Mouse (Mus musculus) megakaryocyte, embryonic 14.5 days (primary cell): ENCODE measurements around the gene Lonp2. TPM values are rescaled to one million over a fixed set of nuclear protein-coding genes. Genes with fewer than 3 reads are reported as not detected.

ENCODE experiments used
- H3K27me3 ChIP-seq: replicated peaks from 2 replicates; pipeline ENCODE3; 2012; ENCODE audit warnings: inconsistent platforms
- H3K36me3 ChIP-seq: replicated peaks from 2 replicates; pipeline ENCODE3; 2012; ENCODE audit warnings: low read length, inconsistent platforms, mixed read lengths
- H3K4me1 ChIP-seq: 2 replicates; pipeline ENCODE4 v1.6.1; 2012; ENCODE audit warnings: inconsistent platforms
- H3K4me3 ChIP-seq: replicated peaks from 2 replicates; pipeline ENCODE3; 2012; ENCODE audit warnings: moderate library complexity, mild to moderate bottlenecking, inconsistent platforms
- H3K9me3 ChIP-seq: 2 replicates; pipeline ENCODE4 v1.6.1; 2012; ENCODE audit warnings: inconsistent platforms
- FLI1 ChIP-seq: IDR thresholded peaks from 2 replicates; pipeline ENCODE4 v1.6.1; 2012; ENCODE audit warnings: low read length, inconsistent platforms, mixed read lengths
- GATA1 ChIP-seq: IDR thresholded peaks from 3 replicates; pipeline ENCODE4 v1.6.1; 2012; ENCODE audit warnings: mixed read lengths, low read length, inconsistent platforms, borderline replicate concordance
- polyA plus RNA-seq: library from polyadenylated mRNA; stranded (reverse); fragments of >175 nt; gene quantifications from 2 replicates; pipeline ENCODE4 v1.2.3, GENCODE M21; 2012; ENCODE audit warnings: low replicate concordance; ENCODE audit not compliant: insufficient read depth

Gene Lonp2
- polyA plus RNA-seq, 1 experiment: 14.9 TPM

GRCm38 (mm10) chr8:86720756-86721459 lies 97.1 kb downstream of the Lonp2 start:
- Histone ChIP-seq H3K9me3 (no peaks in the 10 kb centered on the region), H3K36me3 (peaks cover 73% of the 10 kb centered on the region), H3K27me3 (no peaks in the 10 kb centered on the region), H3K4me1 (peaks cover 16% of the 10 kb centered on the region; the same call in 1 of the 2 replicates), H3K4me3 (no peak overlapping the region)
- TF ChIP-seq FLI1: no peak
- no peak for TF ChIP-seq GATA1

- H3K27me3 ChIP-seq: no peaks in the 10 kb centered on the region
- H3K36me3 ChIP-seq: peaks cover 70% of the 10 kb centered on the region
- TF ChIP-seq FLI1: no peak
- no peak for TF ChIP-seq GATA1
- no peaks in the 10 kb centered on the region for H3K9me3 ChIP-seq
- H3K4me1 ChIP-seq: peaks cover 16% of the 10 kb centered on the region; the same call in 1 of the 2 replicates
- no peak overlapping the region for H3K4me3 ChIP-seq
Measured at GRCm38 (mm10) chr8:86721490-86721889, 97.6 kb downstream of the Lonp2 start.

- Histone ChIP-seq H3K4me3 (no peak overlapping the region), H3K36me3 (peaks cover 38% of the 10 kb centered on the region), H3K27me3 (no peaks in the 10 kb centered on the region), H3K9me3 (no peaks in the 10 kb centered on the region), H3K4me1 (peaks cover 34% of the 10 kb centered on the region)
- TF ChIP-seq FLI1 (no peak), GATA1 (no peak)
Measured at GRCm38 (mm10) chr8:86726959-86727358, 103.1 kb downstream of the Lonp2 start.

- Histone ChIP-seq H3K36me3 (peaks cover 28% of the 10 kb centered on the region), H3K27me3 (no peaks in the 10 kb centered on the region), H3K4me3 (no peak overlapping the region), H3K9me3 (no peaks in the 10 kb centered on the region), H3K4me1 (peaks cover 36% of the 10 kb centered on the region)
- TF ChIP-seq GATA1 (no peak), FLI1 (no peak)
Measured at GRCm38 (mm10) chr8:86728224-86728950, 104.5 kb downstream of the Lonp2 start.

- peaks cover 50% of the 10 kb centered on the region for H3K4me1 ChIP-seq
- no peak overlapping the region for H3K4me3 ChIP-seq
- H3K36me3 ChIP-seq: peaks cover 24% of the 10 kb centered on the region
- H3K9me3 ChIP-seq: no peaks in the 10 kb centered on the region
- no peaks in the 10 kb centered on the region for H3K27me3 ChIP-seq
- TF ChIP-seq GATA1 (no peak), FLI1 (no peak)
Measured at GRCm38 (mm10) chr8:86730303-86730702, 106.5 kb downstream of the Lonp2 start.

- H3K4me3 ChIP-seq: no peak overlapping the region
- H3K9me3 ChIP-seq: no peaks in the 10 kb centered on the region
- no peaks in the 10 kb centered on the region for H3K27me3 ChIP-seq
- H3K36me3 ChIP-seq: peaks cover 24% of the 10 kb centered on the region
- no peak for TF ChIP-seq GATA1
- TF ChIP-seq FLI1: no peak
- H3K4me1 ChIP-seq: peaks cover 56% of the 10 kb centered on the region
Measured at GRCm38 (mm10) chr8:86730860-86731259, 107.0 kb downstream of the Lonp2 start.

GRCm38 (mm10) chr8:86734171-86734570 lies 110.3 kb downstream of the Lonp2 start:
- Histone ChIP-seq H3K4me1 (peaks cover 64% of the 10 kb centered on the region), H3K36me3 (peaks cover 7% of the 10 kb centered on the region), H3K9me3 (no peaks in the 10 kb centered on the region), H3K4me3 (no peak overlapping the region), H3K27me3 (no peaks in the 10 kb centered on the region)
- TF ChIP-seq FLI1: no peak
- TF ChIP-seq GATA1: no peak

- no peaks in the 10 kb centered on the region for H3K27me3 ChIP-seq
- peaks cover 68% of the 10 kb centered on the region for H3K4me1 ChIP-seq
- no peaks in the 10 kb centered on the region for H3K9me3 ChIP-seq
- H3K36me3 ChIP-seq: peaks cover 8% of the 10 kb centered on the region
- no peak overlapping the region for H3K4me3 ChIP-seq
- TF ChIP-seq GATA1 (no peak), FLI1 (no peak)
Measured at GRCm38 (mm10) chr8:86734954-86735353, 111.1 kb downstream of the Lonp2 start.

- no peaks in the 10 kb centered on the region for H3K27me3 ChIP-seq
- peaks cover 69% of the 10 kb centered on the region for H3K4me1 ChIP-seq
- peak overlapping the region; percentile 81 for H3K4me3 ChIP-seq
- H3K9me3 ChIP-seq: no peaks in the 10 kb centered on the region
- TF ChIP-seq GATA1 (no peak), FLI1 (no peak)
- peaks cover 8% of the 10 kb centered on the region for H3K36me3 ChIP-seq
Measured at GRCm38 (mm10) chr8:86735446-86736111, 111.7 kb downstream of the Lonp2 start.
